Mouse (Mus musculus) heart, postnatal 4 days (tissue): Measurements from ENCODE around the gene Psmc5. TPM values are rescaled to one million over a fixed set of nuclear protein-coding genes. Genes with fewer than 3 reads are reported as not detected.

Experiments
- DNase-seq: peaks from one replicate; pipeline ENCODE4 v3.0.0; 2021
- total RNA-seq, 2 experiments: library from RNA; stranded (reverse); gene quantifications; 2 replicates each; pipeline ENCODE4 v1.2.3; 2021

Psmc5 gene
- total RNA-seq, 2 experiments from 2014 or later: 112 TPM

DNA sequence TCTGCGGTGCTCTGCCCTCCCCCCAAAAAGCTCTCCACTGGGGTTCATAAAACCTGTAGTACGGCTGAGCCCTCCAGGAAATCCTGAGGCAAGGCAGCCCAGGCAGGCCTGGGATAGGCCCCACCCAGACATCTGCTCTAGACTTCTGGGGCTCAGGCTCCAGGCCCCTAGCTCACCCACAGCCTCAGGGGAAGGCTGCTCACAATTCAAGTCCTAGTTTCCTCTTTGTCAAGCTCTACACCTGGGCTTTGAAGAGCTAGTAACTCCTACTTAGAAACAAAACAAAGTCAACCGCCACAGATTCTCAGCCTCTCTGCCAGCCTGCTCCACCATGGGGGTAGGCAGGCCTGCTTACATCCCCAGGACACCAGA lies 13.1 kb downstream of the Psmc5 start:
- DNase-seq: no peak

DNA sequence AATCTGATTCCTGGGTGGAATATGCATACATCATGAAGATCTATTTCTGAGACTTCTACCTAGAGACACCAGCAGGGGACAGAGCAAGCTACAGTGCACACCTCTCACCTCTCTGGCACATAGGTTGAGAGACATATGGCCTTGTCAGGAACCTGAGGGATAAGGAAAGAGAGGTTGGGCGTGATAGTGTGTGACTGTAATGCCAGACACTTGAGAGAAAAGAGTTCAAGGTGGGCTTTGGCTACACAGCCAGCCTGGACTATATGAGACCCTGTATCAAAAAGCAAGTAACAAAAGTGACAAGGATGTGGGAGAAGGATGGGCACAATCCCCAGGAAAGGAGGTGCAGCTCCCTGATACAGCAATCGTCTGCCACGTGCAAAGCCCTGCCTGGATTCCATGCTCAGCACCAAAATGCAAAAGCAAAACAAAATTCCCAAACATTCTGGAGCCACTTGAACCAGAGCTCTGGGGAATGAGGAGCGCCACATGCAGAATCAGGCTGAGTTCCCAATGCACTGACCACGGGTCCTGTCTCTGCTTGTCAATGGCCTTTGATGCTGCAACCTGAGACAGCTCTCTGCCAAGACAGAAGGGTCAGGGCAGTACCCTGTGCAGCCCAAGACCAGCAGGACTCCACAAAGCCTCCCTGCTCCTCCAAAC lies 15.3 kb downstream of the Psmc5 start:
- no peak for DNase-seq

- peak; percentile 53 for DNase-seq
Observed at GRCm38 (mm10) chr11:106271794-106272643, 16.1 kb downstream of the Psmc5 start.

GRCm38 (mm10) chr11:106272644-106273310 lies 16.8 kb downstream of the Psmc5 start, which contains the start of gene Smarcd2:
Gene Smarcd2, minus strand, starts transcription at chr11:106272972.
- DNase-seq: peak; percentile 99

DNA sequence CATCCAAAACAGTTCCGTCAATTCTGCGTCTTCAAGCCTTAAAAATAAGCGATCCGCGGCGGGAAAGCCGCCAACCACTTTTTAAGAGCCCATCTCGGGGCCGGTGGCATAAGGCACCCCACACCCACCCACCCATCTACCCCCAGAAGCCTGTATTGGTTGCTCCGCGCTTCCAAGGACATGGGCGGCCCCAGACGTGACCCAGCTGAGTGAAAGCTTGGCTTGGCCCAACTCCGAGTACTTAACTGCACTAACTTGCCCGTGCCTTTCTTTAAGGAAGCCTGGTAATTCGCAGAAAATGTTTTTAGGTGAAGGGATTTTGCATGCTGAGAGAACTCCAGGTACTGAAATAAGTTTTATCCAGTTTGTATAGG lies 17.3 kb downstream of the Psmc5 start:
- DNase-seq: no peak

GRCm38 (mm10) chr11:106273811-106274210 lies 17.9 kb downstream of the Psmc5 start:
- no peak for DNase-seq

GRCm38 (mm10) chr11:106274374-106274773 lies 18.4 kb downstream of the Psmc5 start:
- DNase-seq: no peak

DNA sequence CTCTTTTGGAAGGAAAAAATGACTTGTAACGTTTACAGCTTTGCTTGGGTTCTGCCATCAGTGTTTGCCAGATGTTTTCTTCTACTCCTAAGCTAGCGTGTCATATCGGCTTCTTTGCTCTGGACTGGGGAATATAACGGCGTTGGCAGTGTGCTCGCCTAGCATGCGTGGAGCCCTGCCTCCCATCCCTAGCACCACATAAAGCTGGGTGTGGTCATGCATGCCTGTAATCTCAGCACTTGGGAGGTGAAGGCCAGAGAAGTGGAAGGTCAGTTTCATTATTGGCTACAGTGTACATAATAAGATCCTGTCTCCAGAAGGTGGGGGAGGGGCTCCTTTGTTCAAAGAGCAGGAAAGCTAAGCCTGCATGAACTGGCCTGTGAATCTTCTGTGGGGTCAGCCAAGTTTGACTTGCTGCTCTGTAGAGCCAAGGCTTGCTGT lies 19.0 kb downstream of the Psmc5 start:
- peak; percentile 44 for DNase-seq

GRCm38 (mm10) chr11:106276454-106276853 lies 20.5 kb downstream of the Psmc5 start, which contains the start of gene Tcam1:
Gene Tcam1, plus strand, starts transcription at chr11:106276672.
- peak; percentile 96 for DNase-seq

- DNase-seq: no peak
Observed at GRCm38 (mm10) chr11:106282452-106282851, 26.5 kb downstream of the Psmc5 start.

DNA sequence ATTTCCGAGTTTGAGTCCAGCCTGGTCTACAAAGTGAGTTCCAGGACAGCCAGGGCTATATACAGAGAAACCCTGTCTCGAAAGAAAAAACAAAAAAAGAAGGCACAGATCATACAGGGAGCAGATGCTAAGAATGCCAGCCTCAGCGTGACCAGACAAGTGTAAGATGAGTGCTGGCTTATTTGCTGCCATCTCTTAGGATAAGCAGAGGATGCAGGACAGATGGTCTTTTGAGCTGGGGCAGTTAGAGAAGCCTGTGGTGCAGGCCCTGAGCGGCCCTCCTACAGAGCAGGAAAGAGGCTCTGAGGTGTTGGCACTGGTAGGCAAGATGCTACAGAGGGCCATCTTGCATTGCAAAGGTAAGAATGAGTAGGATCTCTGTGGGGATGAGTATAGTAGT lies 27.4 kb downstream of the Psmc5 start:
- DNase-seq: no peak

- no peak for DNase-seq
Observed at GRCm38 (mm10) chr11:106284126-106284525, 28.2 kb downstream of the Psmc5 start.

DNA sequence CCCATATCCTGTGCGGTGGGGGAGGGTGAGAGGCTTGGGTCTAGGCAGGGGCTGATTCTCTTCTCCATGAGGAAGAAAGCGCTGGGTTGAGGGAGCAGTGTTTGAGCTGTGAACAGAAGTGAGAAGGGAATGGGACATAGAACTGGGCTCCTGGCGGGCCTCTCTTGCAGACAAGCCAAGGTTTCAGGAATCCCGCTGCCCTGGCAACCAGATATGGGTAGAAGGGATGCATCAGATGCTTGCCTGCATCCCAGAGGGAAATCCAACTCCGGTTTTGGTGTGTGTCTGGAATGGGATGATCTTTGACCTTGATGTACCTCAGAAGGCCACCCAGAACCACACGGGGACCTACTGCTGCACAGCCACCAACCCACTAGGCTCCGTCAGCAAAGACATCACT lies 30.3 kb downstream of the Psmc5 start:
- no peak for DNase-seq

GRCm38 (mm10) chr11:106286987-106287386 lies 31.0 kb downstream of the Psmc5 start:
- DNase-seq: no peak

GRCm38 (mm10) chr11:106289369-106289768 lies 33.4 kb downstream of the Psmc5 start:
- DNase-seq: peak; percentile 91

DNA sequence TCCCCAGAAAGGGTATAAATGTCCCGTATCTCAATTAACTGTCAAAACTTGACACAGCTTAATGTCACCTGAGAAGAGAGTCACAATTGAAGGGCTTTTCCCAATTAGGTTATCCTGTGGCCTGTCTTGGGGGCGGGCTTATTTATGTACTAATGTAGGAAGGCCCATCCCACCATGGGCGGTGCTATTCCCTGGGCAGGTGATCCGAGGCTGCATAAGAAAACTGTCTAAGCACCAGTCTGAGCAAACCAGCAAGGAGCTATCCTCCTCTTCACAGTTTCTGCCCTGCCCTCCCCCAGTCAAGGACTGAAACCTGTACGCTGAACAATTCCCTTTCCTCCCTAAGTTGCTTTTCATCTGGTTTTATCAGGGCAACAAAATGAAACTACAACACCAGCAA lies 34.4 kb downstream of the Psmc5 start:
- no peak for DNase-seq

GRCm38 (mm10) chr11:106291861-106292260 lies 35.9 kb downstream of the Psmc5 start:
- no peak for DNase-seq

GRCm38 (mm10) chr11:106301765-106302164 lies 45.8 kb downstream of the Psmc5 start, which contains the start of gene Gh:
Gene Gh, minus strand, starts transcription at chr11:106301865.
- DNase-seq: no peak

GRCm38 (mm10) chr11:106302634-106303033 lies 46.7 kb downstream of the Psmc5 start:
- DNase-seq: peak; percentile 79

GRCm38 (mm10) chr11:106305348-106306064 lies 49.6 kb downstream of the Psmc5 start:
- no peak for DNase-seq

DNA sequence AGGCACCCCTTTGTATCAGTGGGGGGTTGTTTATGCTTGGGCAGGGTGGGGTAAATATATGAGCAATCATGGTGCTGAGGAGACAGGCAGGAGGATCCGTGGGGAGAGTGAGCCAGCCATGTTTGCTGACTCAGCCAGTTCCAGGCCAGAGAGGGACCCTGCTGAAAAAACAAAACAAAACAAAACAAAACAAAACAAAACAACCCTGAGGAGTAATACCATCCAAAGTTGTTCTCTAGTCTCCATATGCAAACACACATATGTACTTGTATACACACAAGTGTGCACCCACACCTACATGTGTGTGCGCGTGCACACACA lies 50.1 kb downstream of the Psmc5 start:
- no peak for DNase-seq

GRCm38 (mm10) chr11:106306758-106307157 lies 50.8 kb downstream of the Psmc5 start:
- DNase-seq: no peak

GRCm38 (mm10) chr11:106307432-106307831 lies 51.5 kb downstream of the Psmc5 start:
- DNase-seq: no peak
